Mouse (Mus musculus) lung, adult 2 months (tissue): ENCODE results near the gene Cbx1. TPM values are rescaled to one million over a fixed set of nuclear protein-coding genes. Genes with fewer than 3 reads are reported as not detected.
"Not testable (repeated sequence)": the region's sequence is repeated elsewhere in the genome, so short reads cannot be mapped to it uniquely, and the experiment has no call there.

Source experiments
- DNase-seq: peaks from one replicate; pipeline ENCODE4 v3.0.0; 2022
- H3K4me1 ChIP-seq: fragments of 200-500 bp; 2 replicates; pipeline ENCODE4 v1.6.1; 2011; ENCODE audit warnings: low read length; ENCODE audit not compliant: control insufficient read depth, insufficient read depth
- H3K4me3 ChIP-seq: fragments of 200-500 bp; replicated peaks from 2 replicates; pipeline ENCODE3; 2011; ENCODE audit warnings: low read depth, mild to moderate bottlenecking, control low read depth, low read length; ENCODE audit errors: extremely low read depth
- CTCF ChIP-seq: fragments of 200-500 bp; IDR thresholded peaks from 2 replicates; pipeline ENCODE4 v1.5.1; 2011; ENCODE audit warnings: mild to moderate bottlenecking, low read length, control low read depth; ENCODE audit not compliant: insufficient read depth
- POLR2A ChIP-seq: fragments of 200-500 bp; IDR thresholded peaks from 2 replicates; pipeline ENCODE4 v1.6.1; 2011; ENCODE audit warnings: low read depth, mild to moderate bottlenecking, control low read depth, low read length, borderline replicate concordance; ENCODE audit errors: extremely low read depth
- WGBS: fragments of 180-500 bp; shearing (Covaris S2); methylation state at CpG from one replicate; pipeline ENCODE4 v1.1.7; 2018; 5-methylcytosine and 5-hydroxymethylcytosine counted together
- polyA plus RNA-seq: library from polyadenylated mRNA; depleted of rRNA; stranded (reverse); fragments of >200 nt; gene quantifications from 2 replicates; pipeline ENCODE4 v1.2.3, GENCODE M21; 2012

The Cbx1 gene
- polyA plus RNA-seq, 1 experiment: 15.3 TPM

DNA sequence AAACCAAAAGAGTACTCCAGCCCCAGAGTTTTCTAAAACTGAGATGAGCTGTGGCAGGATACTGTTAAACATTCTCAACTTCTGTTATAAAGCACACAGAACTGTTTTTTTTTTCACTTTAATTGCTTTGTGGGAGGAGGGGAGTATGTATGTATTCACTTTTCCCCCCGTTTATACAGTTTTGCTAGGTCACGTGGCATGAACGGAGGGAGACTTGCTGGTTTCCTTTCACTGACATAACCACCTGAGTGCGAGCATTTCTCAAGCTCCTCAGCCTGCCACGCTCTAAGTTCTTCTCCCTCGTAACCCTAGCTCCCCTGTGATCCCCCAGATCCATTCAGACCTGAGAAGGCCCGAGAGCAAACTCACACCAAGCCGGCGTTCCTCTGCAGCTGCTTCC, 16.5 kb upstream of the Cbx1 start:
- TF ChIP-seq POLR2A (no peak), CTCF (no peak)
- WGBS: 82% methylated on average over 9 of the region's 9 CpGs
- no peak overlapping the region for H3K4me3 ChIP-seq
- peaks cover 7% of the 10 kb centered on the region for H3K4me1 ChIP-seq
- no peak for DNase-seq

DNA sequence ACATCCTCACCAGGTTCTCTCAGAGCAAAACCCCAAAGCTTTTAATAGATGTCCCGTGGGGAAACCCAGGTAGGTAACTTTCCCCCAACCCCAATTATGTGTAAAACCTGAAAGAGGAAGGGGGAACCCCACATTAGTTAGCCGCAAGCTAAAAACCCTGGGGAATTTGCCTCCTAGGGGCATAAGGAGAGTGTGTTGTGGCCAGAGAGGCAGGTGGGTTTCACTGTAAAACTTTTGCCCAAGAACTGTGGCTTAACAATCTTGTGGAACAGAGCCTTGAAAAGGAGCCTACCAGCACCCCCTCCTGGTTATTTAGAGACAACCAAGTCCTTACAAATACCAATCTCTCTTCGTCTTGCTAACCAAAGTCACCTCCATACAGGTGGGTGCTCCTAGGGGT, 14.4 kb upstream of the Cbx1 start:
- 71% methylated on average over 3 of the region's 3 CpGs for WGBS
- Histone ChIP-seq H3K4me1 (peaks cover 7% of the 10 kb centered on the region), H3K4me3 (no peak overlapping the region)
- TF ChIP-seq CTCF (no peak), POLR2A (no peak)
- DNase-seq: no peak

DNA sequence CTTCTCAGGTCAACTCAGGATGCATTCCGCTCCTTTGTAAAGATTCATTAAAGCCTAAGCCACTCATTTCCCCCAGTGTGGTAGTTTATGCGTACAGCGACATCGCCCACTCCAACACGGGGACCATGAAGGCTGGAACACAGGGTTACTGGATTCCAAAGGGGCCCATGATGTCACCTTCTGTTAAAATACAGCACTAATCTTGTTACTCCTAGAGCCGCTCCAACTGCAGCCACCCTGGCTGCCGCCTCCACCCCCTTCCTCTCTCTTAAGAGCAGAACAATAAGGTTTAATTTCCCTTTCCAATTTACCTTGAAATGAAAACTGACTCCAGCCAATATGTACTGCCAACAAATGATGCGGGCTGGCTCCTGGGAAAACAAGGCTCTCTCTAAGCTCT, 13.9 kb upstream of the Cbx1 start:
- Histone ChIP-seq H3K4me1 (peaks cover 7% of the 10 kb centered on the region), H3K4me3 (no peak overlapping the region)
- 70% methylated on average over 8 of the region's 8 CpGs for WGBS
- no peak for TF ChIP-seq CTCF
- no peak for DNase-seq

DNA sequence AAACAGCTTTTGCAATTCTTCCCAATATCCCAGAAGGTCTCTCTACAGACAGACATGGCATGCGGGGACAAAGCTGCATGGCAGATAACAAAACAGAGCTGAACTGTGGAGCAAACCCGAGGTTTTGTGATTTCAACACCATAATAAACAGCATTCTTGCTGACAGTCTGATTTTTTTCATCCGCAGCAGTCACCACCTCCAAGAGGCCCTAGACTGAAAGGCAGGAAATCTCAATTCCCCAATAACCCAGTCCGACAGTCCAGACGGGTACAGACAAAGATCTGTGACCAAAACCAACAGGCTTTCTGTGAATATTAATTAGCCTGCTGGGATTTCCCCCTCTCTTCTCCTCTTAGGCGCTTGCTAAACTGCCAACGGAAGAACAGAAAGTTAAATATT, 13.3 kb upstream of the Cbx1 start:
- peaks cover 7% of the 10 kb centered on the region for H3K4me1 ChIP-seq
- DNase-seq: no peak
- 63% methylated on average over 7 of the region's 7 CpGs for WGBS
- no peak overlapping the region for H3K4me3 ChIP-seq
- TF ChIP-seq POLR2A: no peak
- TF ChIP-seq CTCF: no peak

DNA sequence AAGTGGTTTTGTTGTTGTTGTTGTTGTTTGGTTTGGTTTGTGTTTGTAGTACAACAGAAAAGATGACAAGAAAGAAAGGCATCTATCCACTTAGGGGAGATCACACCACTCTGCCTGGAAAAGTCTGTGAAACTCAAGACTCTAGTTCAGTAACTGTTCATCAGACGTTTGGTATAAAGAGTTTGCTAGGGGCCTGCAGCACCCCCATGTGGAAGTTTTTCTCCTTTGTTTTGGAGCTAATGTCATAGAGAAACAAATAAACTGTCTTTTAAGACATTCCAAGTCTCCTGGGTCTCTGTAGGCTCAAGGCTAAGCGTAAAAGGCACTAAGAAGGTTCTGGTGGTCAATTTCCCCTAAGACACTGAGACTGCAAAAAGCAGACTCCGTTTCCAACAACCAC, 12.9 kb upstream of the Cbx1 start:
- WGBS: 32% methylated on average over 3 of the region's 3 CpGs
- Histone ChIP-seq H3K4me3 (no peak overlapping the region), H3K4me1 (peaks cover 7% of the 10 kb centered on the region)
- TF ChIP-seq CTCF: no peak
- TF ChIP-seq POLR2A: no peak
- no peak for DNase-seq

DNA sequence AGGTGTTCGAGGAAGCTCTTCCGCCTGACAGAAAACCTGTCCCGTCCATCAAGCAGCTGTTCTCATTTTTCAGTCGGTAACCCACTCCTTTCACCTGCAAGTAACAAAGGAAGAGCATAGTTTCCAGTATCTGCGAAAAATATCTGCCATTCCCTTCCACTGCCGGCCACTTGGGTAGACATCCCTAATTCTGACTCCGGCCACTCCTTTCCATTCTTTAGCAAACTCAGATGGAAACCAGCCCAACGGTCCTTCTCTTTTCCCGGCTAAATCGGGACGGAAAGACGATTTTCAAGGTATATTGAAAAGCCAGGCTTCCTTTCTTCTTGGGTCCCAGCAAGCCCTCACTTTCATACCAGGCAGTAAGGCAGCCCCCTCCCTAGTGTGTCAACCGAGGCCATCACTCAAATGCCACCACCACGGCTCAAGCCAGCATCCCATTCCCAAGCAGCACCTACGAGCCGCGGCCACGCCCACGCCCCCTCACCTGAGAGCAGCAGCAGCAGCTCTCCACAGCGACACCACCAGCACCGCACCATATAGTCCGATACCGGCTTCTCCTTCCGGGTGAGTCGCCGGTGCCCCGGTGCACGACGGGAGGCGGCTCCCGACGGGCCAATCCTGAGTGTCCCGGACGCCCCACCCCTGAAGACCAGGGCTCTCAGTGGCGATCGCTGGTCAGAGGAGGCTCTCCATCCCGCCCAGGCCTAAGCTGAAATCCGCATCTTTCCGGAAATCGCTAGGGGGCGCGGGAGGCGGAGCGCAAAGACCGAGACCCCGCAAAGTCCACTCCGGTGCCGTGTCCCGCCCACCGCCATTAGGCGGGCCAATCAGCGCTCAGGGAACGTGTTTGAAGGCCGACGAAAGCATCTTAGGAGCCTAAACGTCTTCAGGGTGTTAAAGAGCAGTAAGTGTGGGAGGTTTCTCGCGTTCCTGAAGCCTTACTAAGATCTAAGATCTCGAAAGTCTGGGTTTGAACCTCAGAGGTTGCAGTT, 11.7 kb upstream of the Cbx1 start, which contains the start of gene Snx11:
TSS of gene Snx11 (minus strand) at position 592 of the 995 bp plus-strand sequence.
- Histone ChIP-seq H3K4me3 (peak within 1 kb of the TSS; percentile 98), H3K4me1 (peaks cover 7% of the 10 kb centered on the region)
- DNase-seq: peak; percentile 99
- TF ChIP-seq POLR2A: peak; percentile 89; the same call in 1 of the 2 replicates
- peak; percentile 37; the same call in 1 of the 2 replicates for TF ChIP-seq CTCF
- WGBS: 2% methylated on average over 59 of the region's 59 CpGs

DNA sequence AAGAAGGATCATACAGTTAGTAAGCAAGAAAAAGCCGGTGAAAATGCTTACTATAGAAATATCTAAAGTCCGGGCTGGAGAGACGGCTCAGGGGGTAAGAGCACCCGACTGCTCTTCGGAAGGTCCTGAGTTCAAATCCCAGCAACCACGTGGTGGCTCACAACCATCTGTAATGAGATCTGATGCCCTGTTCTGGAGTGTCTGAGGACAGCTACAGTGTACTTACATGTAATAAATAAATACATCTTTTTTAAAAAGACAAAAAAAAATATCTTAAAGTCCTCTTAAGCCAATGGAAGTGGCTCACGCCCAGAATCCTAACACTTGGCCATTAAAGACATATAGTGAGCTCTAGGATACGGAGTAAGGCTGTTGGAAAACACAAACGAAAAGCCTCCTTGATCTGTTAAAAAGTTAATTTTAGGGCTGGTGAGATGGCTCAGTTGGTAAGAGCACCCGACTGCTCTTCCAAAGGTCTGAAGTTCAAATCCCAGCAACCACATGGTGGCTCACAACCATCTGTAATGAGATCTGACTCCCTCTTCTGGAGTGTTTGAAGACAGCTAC, 10.8 kb upstream of the Cbx1 start:
- DNase-seq, H3K4me1 ChIP-seq: not testable (repeated sequence)
- 60% methylated on average over 10 of the region's 10 CpGs for WGBS
- H3K4me3 ChIP-seq: peak overlapping the region; percentile 50

DNA sequence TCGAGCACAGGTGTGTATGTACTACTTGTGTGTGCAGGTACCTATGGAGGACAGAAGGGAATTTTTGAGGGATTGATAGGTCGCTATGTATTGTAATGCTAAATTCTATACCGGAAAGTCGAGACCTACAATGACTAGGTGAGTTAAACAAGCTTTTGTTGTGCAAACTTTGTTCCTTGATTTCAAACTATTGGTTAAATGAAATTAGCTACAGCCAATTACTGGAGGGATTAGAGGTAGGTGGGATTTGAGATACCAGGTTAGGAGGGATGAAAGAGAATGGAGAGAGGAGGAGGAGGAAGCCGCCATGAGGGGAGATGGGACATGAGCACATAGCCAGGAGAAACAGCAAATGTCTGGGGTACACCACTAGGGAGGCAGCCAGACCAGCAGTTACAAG, 8.6 kb upstream of the Cbx1 start:
- 76% methylated on average over 5 of the region's 5 CpGs for WGBS

DNA sequence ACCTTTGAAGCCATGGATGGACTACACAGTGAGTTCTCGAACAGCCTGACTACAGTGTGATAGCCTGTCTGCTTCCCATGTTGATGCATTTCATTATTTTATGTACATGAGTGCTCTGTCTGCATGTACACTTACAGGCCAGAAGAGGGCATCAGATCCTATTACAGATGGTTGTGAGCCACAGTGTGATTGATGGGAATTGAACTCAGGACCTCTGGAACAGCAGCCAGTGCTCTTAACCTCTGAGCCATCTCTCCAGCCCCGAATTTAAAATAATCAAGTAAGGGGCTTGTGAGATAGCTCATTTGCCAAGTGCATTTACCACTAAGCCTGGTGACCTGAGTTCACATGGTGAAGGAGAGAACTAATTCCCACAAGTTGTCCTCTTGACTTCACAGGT, 7.5 kb upstream of the Cbx1 start:
- 61% methylated on average over 2 of the region's 2 CpGs for WGBS
- H3K4me1 ChIP-seq: peaks cover 4% of the 10 kb centered on the region
- no peak overlapping the region for H3K4me3 ChIP-seq
- no peak for DNase-seq
- no peak for TF ChIP-seq POLR2A
- no peak for TF ChIP-seq CTCF

More for the DNA sequence above, 8.6 kb upstream of the Cbx1 start:
- no peak for TF ChIP-seq POLR2A
- TF ChIP-seq CTCF: no peak
- Histone ChIP-seq H3K4me1 (peaks cover 7% of the 10 kb centered on the region), H3K4me3 (no peak overlapping the region)
- DNase-seq: no peak

DNA sequence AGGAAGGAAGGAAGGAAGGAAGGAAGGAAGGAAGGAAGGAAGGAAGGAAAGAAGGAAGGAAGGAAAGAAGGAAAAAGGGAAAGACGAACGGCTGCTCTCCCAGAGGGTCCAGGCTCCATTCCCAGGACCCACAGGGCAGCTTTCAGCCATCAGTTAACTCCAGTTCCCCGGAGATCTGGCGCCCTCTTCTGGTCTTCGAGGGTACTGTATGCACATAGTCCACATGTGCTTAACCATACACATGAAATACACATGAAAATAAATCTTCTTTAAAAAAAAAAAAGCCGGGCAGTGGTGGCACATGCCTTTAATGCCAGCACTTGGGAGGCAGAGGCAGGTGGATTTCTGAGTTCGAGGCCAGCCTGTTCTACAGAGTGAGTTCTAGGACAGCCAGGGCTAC, 4.1 kb upstream of the Cbx1 start:
- WGBS: 13% methylated on average over 7 of the region's 7 CpGs
- TF ChIP-seq CTCF: peak; percentile 58
- not testable (repeated sequence) for H3K4me3 ChIP-seq, H3K4me1 ChIP-seq
- peak; percentile 77 for DNase-seq
